Mouse (Mus musculus): ENCODE results near the gene Nsun5. TPM values are rescaled to one million over a fixed set of nuclear protein-coding genes. Genes with fewer than 3 reads are reported as not detected.

Gene Nsun5
- polyA plus RNA-seq, 1 experiment from 2014 or later: 39.8 TPM

DNA sequence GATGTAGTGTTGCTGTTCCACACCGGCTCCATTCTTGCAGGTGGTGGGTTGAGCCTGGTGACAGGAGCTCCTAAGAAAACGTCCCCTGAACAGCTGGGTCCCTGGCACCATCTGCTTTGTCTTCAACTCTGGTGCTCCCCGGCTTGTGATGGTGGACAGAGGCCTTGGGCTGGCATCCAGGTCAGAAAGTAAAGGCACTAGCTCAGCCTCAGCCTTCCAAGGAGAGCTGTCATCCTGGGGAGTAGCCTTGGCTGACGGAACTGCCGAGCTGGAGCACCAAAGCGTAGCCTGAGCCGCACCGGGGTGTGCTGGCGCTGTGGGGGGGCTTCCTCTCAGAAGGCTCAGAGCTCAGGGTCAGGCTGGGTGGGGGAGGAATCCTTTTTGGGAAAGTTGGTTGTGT, 40.5 kb downstream of the Nsun5 start:
- no peak for ATAC-seq (ENCODE audit: low FRiP score, low read depth)
- Histone ChIP-seq H3K27ac (no peak overlapping the region), H3K27me3 (no peaks in the 10 kb centered on the region), H3K4me2 (replicated peaks) (no peak overlapping the region), H3K9me3 (no peaks in the 10 kb centered on the region), H3K4me1 (0 out of 2 replicates have a peak, but pooled peaks cover 5% of the 10 kb centered on the region), H3K4me3 (no peak overlapping the region), H3K36me3 (peaks cover 60% of the 10 kb centered on the region), H3K9ac (no peak overlapping the region)
- WGBS: 86% methylated on average over 9 of the region's 9 CpGs

Small RNAs within 50 kb of the gene (microRNA-seq; reads per million reads assigned to microRNA genes)
- gene Mir7033: not detected

Other genes with a start within 250 kb of the Nsun5 start
- 29.0 and 32.5 TPM in 2 replicates for gene Tbl2, start 220.3 kb upstream of the Nsun5 start, polyA plus RNA-seq (2015; fragmentation: Nextera tagmentation; extraction: Ambion mirVana)
- 47.3 and 50.0 TPM in 2 replicates for gene Bcl7b, start 201.7 kb upstream of the Nsun5 start, polyA plus RNA-seq (2015; fragmentation: Nextera tagmentation; extraction: Ambion mirVana)
- gene Baz1b, start 182.7 kb upstream of the Nsun5 start, polyA plus RNA-seq (2015; fragmentation: Nextera tagmentation; extraction: Ambion mirVana): 48.9 and 50.3 TPM in 2 replicates
- gene Fzd9, start 118.7 kb upstream of the Nsun5 start, polyA plus RNA-seq (2015; fragmentation: Nextera tagmentation; extraction: Ambion mirVana): 19.4 and 21.1 TPM in 2 replicates
- gene Fkbp6, start 19.9 kb upstream of the Nsun5 start, polyA plus RNA-seq (2015; fragmentation: Nextera tagmentation; extraction: Ambion mirVana): not detected in 2 replicates
- not detected in 2 replicates for gene Trim50, start 16.7 kb upstream of the Nsun5 start, polyA plus RNA-seq (2015; fragmentation: Nextera tagmentation; extraction: Ambion mirVana)
- gene Pom121, start 24.6 kb downstream of the Nsun5 start, polyA plus RNA-seq (2015; fragmentation: Nextera tagmentation; extraction: Ambion mirVana): 15.5 and 15.9 TPM in 2 replicates
- gene Hip1, start 175.2 kb downstream of the Nsun5 start, polyA plus RNA-seq (2015; fragmentation: Nextera tagmentation; extraction: Ambion mirVana): 41.3 and 48.5 TPM in 2 replicates
- gene Ccl26, start 193.6 kb downstream of the Nsun5 start, polyA plus RNA-seq (2015; fragmentation: Nextera tagmentation; extraction: Ambion mirVana): not detected in 2 replicates
- gene Ccl24, start 203.1 kb downstream of the Nsun5 start, polyA plus RNA-seq (2015; fragmentation: Nextera tagmentation; extraction: Ambion mirVana): 1.3 and 1.4 TPM in 2 replicates